Mouse (Mus musculus) layer of hippocampus, postnatal 25 days (tissue): ENCODE measurements around the gene Csrp3. TPM values are rescaled to one million over a fixed set of nuclear protein-coding genes. Genes with fewer than 3 reads are reported as not detected.

Source experiments
- DNase-seq, 2 experiments: peaks; one replicate each; pipeline ENCODE4 v3.0.0; 2022; ENCODE audit warnings: mixed read lengths in 2 of 2, low spot score in 1 of 2; ENCODE audit errors: extremely low spot score in 1 of 2
- total RNA-seq, 2 experiments: library from RNA; stranded (reverse); gene quantifications; 2 replicates each; pipeline ENCODE4 v1.2.3; 2021

Gene Csrp3
- not detected for total RNA-seq

DNA sequence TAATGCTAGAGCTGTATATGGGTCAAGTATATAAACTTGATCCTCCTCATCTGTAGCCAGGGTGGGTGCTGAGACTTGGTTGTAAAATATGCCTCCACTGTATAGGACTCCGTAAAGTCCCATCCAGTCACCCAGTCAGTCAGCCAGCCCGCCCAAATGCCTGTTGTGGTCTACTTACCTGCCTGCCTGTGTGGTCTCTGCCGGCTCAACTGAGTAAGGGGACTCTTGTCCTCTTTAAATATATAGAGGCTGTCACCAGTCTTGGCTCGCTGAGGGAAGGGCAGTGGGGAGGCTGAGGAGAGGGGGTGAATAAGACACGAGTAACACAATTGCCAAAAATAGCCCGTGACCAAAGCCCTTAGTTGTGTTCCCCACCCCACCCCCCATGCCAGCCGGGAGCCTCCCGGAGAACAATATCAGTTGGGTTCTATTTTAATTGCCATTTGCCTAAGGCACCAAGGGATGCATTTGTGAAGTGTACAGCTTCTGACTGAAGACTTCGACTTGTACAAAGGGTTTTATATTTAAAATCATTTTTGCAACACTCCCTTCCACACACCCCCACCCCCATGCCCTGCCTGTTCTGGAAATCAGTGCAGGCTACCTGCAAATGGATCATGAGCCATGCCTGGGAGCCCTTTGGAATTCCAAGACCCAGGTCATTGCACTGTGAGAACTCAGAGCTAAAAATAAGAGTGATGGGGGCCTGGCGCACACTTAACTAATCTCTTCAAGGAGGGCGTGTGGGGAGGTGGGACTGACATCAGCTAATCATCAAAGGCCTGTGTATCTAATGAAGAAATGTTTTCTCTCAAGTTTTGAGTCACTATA is at the start of gene Csrp3:
Csrp3 (minus strand) TSS at position 214 of the 831 bp plus-strand sequence.
- DNase-seq, result no peak

DNA sequence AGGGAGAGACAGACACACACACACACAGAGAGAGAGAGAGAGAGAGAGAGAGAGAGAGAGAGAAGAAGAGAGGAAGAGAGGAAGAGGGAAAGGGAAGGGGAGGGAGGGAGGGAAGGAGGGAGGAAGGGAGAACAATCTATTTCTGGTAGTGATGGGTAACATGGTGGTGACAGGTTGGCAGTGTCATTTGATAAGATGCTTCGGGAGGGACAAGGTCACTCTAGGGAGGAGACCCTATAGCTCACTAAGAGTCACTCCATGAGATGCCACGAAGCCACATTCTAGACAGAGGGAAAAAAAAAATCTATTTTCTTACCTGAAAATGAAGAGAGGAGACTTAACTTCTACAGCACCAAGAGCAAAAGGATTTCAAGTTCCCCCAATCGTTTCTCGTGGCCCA is 48.2 kb upstream of the Csrp3 start:
- no peak for DNase-seq

DNA sequence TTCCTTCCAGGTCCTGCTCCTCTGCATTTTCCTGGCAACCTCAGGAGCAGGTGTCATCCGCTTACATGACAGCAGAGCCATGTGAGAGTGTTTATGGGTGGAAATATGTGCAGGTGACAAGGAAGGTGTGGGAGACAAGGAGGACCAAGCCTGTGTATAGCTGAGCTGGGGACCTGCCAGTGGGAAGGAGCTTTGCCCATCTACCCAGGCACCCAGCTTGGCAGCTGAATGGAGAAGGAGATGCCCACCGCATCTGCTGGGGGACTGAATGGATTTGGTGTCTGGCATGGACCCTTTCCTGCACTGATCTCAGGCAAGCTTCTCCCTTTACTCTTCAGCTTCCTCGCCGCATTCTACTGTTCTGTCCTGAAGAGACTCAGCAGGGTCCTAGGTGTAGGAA is 47.6 kb upstream of the Csrp3 start:
- no peak for DNase-seq

GRCm38 (mm10) chr7:48894763-48895162 is 46.9 kb upstream of the Csrp3 start:
- no peak for DNase-seq

GRCm38 (mm10) chr7:48894152-48894551 is 46.3 kb upstream of the Csrp3 start:
- DNase-seq, result peak; percentile 65 to 84

- DNase-seq, result no peak
Observed at GRCm38 (mm10) chr7:48893093-48893492, 45.3 kb upstream of the Csrp3 start.

- DNase-seq, result no peak
Observed at GRCm38 (mm10) chr7:48891029-48891428, 43.2 kb upstream of the Csrp3 start.

DNA sequence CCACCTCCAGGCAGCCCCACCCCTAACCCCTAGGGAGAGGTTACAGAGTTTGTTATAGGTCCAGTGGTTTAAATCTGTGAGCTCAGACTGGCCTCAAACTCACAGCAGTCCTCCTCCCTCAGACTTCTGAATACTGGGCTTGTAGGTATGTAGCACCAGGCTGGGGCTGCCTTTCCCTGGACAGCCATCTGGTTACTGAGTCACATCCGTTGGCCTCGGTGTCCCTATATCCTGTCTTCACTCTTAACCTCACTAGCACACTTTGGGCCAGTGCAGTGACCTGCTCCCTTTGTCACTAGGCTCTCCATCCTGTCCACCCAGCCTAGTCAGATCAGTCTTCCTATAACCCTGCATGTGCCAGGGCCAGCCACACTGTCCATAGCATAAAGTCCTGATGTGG is 40.9 kb upstream of the Csrp3 start:
- DNase-seq, result no peak

DNA sequence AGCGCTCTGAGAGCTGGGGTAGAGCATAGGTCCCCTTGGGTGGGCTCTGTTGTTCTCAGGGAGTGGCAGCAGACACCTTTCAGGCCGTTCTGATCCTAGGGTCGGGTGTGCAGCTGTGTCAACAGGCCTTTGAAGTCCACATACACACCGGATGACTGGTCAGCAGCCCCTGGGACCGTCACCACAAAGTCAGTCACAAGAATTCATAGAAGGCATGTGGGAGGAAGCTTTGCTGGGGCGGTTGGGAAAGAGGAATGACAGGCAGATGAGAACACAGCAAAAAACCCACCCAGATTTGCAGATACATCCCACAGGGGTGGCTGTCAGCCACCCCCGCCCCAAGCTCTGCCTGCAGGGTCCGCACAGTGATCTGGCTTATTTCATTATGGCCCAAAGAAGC is 40.1 kb upstream of the Csrp3 start:
- no peak for DNase-seq

- no peak for DNase-seq
Observed at GRCm38 (mm10) chr7:48884266-48884611, 36.4 kb upstream of the Csrp3 start.

GRCm38 (mm10) chr7:48883525-48884265 is 35.9 kb upstream of the Csrp3 start:
- no peak for DNase-seq

DNA sequence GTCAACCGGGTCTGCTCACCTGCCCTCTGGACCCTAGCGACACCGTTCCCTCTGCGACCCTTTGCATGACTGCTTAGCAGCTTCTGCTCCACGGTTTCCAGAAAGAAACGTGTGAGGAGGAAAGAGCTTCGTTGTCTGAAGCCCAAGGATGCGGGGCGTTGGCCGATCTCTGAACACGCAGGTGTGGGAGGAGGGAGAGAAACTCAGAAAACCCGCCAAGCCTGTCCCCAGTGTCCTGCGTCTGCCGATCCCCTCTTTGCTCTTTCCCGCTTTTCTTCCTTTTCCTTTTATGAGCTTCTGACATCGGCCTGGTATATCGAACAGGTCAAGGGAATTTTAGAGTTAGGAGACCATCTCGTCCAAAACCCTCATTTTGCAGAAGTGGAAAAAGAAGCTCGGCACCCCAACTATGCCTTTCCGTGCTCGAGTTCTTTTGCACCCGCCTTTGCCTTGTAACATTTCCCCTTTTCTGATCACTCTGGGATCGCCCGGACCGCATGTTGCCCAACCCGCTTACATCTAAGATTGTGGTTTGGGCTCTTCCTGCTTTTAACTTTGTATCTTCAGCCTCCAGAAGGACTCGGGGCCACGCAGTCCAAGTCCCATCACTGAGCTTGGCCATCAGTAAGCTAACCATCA is 34.3 kb upstream of the Csrp3 start:
- DNase-seq, result no peak

DNA sequence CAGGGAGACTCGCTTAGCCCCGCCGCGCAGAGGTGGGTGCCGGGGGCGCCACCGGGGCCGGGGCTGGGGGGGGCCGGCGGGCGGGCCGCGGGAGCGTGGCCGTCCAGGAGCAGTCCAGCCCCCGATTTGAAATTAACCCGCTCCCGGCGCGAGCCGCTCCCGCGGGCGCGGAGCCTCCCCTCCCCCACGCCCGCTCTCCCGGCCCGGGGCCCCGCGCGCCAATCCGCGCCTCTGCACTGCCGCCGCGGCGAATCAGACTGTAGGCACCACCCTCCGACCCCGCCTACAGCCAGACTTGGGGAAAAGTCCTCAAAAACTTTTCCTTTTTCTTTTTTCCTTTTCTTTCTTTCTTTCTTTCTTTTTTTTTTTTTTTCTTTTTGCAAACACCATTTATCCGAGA is 33.7 kb upstream of the Csrp3 start, which contains the start of gene E2f8:
E2f8 (minus strand) TSS at position 111 of the 400 bp plus-strand sequence.
- peak in 1 of 2 experiments; percentile 31 for DNase-seq

GRCm38 (mm10) chr7:48880591-48881481 is 33.0 kb upstream of the Csrp3 start:
- peak; percentile 80 to 83 for DNase-seq

GRCm38 (mm10) chr7:48879574-48879973 is 31.7 kb upstream of the Csrp3 start:
- DNase-seq, result no peak

GRCm38 (mm10) chr7:48877786-48878390 is 30.1 kb upstream of the Csrp3 start:
- no peak for DNase-seq

DNA sequence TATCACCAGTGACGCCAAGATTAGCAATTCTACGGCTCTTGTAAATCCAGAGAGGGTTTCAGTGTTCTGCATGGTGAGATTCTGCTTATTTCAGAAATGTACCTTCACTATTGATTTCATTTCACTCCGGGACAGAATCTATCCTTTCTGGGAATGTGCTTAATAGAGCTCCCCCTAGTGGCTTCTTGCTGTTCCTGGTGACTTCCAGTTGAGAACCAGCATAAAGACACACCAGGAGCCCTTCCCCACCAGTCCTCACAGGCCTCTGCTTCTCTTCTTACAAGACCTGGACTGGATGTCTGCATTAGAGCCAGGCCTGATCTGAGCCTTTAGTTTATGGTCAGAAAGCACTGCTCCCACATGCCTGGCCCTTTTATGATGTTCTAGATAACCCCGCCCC is 28.7 kb upstream of the Csrp3 start:
- peak in 1 of 2 experiments; percentile 31 for DNase-seq

GRCm38 (mm10) chr7:48875096-48875495 is 27.3 kb upstream of the Csrp3 start:
- DNase-seq, result no peak

DNA sequence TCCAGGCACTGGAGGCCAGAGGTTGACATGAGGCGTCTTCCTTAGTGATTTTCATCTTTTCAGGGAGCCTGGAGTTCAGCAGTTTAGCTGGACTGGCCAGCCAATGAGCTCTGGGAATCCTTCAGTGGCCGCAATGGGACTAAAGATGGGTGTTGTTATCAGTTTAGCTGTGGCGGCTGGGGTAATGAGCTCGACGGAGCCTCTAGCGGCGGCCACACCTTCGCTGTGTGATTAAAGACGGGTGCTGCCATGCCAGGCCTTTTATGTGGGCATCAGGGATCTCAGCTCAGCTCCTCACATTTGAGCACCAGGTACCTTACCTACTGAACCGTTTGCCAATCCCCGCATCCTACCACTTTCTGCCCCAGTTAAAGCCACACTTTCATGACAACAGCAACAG is 23.5 kb upstream of the Csrp3 start:
- DNase-seq, result no peak
